Mouse (Mus musculus) right cerebral cortex, adult 2 months (tissue): ENCODE results near the gene Hadhb.
A peak's percentile ranks its signal among the peaks of the same experiment; 100 is the strongest.

Source experiments
- DNase-seq, 2 experiments: peaks; one replicate each; pipeline ENCODE4 v3.0.0; 2021 to 2022; ENCODE audit warnings: low spot score in 2 of 2

Gene Hadhb

GRCm38 (mm10) chr5:30127921-30128597 is 27.0 kb upstream of the Hadhb start:
- DNase-seq: no peak

DNA sequence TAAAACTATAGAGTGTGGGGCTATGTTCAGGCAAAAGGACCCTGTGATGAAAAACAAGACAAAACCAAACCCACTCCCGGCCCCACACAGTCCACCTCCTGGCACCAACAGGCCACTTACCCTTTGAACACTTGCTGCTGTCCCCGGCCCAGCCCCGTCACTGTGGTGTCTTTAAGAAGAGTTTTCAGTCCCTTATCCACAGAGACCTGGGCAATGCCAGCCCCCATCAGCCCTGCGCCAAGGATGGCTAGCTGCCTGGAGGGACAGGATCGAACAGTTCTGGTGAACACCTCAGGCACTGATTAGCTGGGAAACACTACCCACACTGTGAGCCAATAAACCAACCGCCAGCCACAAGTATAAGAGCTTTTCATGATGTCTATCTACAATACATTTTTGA is 26.4 kb upstream of the Hadhb start:
- no peak for DNase-seq

- no peak for DNase-seq
These were observed 23.8 kb upstream of the Hadhb start for GRCm38 (mm10) chr5:30131246-30131645.

- no peak for DNase-seq
These were observed 22.9 kb upstream of the Hadhb start for GRCm38 (mm10) chr5:30132173-30132572.

DNA sequence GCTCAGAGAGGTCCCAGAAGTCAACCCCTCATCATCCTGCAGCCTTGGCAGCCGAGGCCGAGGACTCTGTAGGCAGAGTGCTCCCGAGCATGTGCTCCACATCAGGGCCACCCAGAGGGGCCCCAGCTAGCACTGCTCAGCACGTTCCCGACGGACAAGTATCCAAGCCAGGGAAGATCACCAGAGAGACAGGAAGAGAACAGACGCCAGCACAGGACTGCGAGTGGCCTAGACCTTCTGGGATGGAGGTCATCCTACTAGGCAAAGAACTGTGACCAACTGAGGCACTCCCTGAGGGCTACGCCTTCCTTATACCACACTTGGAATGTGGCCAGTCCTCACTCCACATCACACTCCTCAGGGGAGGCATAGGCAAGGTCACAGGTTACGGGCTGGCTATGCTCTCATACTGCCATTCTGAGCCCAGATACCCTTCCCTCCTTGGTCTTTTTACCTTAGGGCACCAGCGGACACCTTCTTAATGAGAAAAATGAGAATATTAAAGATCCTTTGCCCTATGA is 19.3 kb upstream of the Hadhb start:
- DNase-seq: no peak

DNA sequence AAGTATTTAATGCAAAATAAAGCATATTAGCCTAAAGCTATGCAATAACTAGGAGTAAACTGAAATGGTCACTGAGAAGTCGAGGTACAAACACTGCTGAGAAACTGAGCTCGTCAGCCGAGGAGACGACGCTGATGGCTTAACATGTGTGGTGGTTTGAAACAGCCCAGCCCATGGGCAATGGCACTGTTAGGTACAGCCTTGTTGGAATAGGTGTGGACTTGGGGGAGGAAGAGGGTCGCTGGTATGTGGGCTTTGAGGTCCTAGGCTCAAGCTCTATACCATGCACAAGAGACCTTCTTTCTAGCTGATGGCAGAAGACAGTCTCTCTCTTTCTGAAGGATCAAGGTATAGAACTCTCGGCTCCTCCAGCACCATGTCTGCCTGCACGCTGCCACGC is 17.8 kb upstream of the Hadhb start:
- no peak for DNase-seq

DNA sequence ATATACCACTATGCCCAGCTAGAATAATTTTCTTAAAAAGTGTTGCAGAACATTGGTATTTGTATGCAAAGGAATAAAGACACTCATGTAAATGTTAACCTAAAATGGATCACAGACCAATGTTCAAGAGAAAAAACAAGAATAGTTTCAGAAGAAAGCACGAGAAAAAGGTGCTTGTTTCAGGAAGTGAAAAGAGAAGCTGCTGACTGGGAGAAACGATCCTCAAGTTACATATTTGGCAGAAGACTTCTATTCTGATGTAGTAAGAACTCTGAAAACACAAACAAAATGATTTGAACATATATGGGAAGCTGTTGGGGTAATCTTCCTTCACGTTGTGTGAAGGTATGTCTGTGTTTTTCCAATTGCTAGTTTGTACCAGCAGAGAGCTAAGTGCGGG is 16.9 kb upstream of the Hadhb start:
- DNase-seq: no peak

GRCm38 (mm10) chr5:30146526-30146925 is 8.5 kb upstream of the Hadhb start:
- DNase-seq: no peak

DNA sequence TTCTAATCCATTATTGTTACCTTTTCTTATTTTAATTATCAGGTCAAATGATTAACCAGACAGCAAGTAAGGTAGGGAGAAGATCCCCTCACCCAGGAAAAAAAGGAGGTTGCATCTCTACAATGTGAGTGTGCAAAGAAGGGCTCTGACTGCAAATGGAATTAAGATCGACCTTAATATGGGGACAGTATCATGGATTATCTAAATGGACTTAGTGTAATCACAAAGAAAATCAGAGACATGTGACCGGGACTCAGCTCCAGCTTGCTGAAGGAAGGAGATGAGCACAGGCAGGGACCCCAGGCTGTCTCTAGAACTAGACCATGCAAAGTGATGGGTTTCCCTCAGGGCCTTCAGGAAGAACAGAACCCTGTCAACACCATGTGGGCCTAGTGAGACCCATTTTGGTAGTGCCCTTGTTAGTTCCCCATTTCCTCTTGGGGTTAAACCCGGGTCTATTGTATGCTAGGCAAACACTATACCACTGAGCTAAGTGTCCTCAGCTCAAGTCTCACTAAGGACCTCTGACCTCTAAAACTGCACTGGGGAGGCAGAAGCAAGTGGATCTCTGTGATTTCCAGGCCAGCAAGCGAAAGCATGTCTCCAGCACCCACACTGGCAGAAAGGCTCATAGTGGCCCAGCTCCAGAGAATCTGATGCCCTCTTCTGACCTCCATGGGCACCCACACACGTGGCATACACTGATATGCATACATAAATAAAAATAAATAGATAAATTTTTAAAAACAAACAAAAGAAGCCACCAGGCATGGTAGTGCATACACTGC is 6.7 kb upstream of the Hadhb start:
- no peak for DNase-seq

DNA sequence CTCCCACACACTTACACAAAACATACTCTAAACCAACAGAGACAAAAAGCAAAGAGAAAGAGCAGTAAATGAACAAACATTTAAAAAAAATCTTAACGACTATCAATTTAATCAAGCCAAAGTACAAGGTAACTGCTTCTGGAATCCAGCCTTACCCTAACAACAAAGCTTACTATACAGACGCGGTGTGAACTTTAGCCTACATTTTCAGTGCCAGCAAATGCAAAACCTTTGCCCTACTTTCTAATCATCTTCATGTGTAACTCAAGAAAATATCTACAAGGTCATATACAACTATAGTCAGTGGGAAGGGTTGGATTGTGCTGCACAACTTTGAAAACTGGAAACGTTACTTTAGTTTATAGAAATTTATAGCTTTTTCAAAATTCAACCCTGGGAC is 3.0 kb upstream of the Hadhb start:
- no peak for DNase-seq

- no peak for DNase-seq
These were observed 2.6 kb upstream of the Hadhb start for GRCm38 (mm10) chr5:30152413-30152812.

GRCm38 (mm10) chr5:30153222-30153621 is 1.8 kb upstream of the Hadhb start:
- DNase-seq: no peak

DNA sequence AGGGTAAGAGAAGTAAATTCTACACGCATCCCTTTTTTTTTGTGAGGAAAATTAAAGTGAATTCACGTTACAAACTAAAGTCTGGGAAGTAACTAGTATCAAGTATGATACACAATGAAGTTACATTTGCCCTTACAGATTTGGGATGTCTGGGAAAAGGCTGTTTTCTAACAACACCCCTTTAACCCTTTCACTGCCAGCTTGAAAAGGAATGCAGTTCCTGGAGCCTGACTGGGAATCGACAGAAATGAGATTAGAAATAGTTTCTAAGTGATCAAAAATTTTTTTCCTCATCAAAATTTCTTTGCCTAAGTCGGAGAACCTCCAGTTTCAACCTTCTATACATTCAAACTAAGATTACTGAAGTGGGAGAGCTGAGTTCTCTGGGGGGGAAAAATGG is 1.0 kb upstream of the Hadhb start:
- no peak for DNase-seq

DNA sequence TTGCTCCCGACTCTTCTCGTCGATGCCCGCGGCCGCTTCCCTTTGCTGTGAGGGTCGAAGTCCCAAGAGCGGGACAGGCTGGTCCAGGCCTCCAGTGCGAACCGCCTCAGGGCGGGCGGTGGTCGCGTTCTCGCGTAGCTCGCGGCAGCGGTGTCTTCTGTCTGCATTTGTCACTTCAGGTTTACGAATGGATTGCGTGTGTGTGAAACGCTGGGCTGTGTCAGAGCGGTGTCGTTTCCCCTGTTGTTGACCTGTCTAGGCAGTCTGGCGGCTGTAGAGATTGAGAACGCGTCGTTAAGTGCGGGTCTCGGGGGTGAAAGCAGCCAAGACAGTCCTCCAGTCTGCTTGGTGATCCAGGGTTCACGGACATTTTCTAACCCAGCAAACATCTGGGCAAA is 346 bp downstream of the Hadhb start:
- peak in 1 of 2 experiments; percentile 55 for DNase-seq

DNA sequence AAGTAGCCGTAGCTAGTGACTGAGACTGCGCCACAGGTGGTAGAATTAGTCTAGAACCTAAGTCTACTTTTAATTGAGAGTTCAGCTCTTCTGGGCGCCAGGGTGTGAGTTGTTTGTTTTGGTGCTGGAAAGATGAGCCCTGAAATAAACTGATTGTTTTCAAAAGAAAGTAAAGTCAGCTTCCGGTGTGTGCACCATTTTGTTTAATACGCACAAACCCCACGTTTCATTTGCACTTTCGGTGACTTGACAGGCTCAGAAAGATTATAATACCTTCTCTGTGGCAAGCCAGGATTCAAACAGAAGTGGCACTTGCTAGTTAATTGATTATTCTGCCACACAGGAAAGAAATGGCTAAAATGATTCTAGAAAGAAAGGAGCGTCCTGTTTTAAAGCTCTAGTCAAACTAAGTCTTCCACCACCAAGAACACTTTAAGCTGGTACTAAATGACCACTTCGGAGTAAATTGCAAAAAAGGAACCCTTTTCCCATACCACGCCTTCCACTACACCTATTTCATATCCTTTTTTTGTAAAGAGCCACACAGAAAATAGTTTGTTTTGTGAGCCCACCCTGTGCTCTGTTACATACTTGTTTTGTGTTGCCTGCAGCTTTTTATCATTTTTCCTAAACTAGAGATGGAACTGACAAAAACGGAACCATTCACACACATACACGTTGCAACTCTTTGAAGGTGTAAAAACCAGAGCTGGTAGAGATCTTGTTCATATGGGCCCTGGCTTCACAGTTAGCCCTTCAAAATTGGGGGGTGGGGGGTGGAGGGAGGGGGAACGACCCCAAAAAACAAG is 977 bp downstream of the Hadhb start:
- DNase-seq: no peak

DNA sequence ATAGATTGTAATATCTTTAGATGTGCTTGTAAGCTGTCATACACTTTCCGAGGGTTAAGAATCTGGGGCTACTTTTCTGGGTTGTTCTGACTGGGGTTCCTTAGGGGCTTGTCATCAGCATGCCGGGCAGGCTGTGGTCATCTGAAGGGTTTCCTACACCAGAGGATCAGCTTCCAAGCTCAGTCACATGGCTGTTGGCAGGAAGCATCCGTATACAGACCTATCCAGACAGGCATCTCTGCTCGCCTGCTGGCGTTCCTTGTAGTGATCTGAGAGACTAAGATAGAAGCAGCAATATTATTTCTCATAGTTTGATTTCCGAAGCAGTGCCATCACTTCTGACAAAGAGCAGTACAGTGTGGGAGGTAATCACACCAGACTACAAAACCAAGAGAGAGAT is 4.6 kb downstream of the Hadhb start:
- DNase-seq: peak in 1 of 2 experiments; percentile 22

- DNase-seq: no peak
These were observed 6.8 kb downstream of the Hadhb start for GRCm38 (mm10) chr5:30161836-30162235.

- no peak for DNase-seq
These were observed 7.3 kb downstream of the Hadhb start for GRCm38 (mm10) chr5:30162339-30162738.

DNA sequence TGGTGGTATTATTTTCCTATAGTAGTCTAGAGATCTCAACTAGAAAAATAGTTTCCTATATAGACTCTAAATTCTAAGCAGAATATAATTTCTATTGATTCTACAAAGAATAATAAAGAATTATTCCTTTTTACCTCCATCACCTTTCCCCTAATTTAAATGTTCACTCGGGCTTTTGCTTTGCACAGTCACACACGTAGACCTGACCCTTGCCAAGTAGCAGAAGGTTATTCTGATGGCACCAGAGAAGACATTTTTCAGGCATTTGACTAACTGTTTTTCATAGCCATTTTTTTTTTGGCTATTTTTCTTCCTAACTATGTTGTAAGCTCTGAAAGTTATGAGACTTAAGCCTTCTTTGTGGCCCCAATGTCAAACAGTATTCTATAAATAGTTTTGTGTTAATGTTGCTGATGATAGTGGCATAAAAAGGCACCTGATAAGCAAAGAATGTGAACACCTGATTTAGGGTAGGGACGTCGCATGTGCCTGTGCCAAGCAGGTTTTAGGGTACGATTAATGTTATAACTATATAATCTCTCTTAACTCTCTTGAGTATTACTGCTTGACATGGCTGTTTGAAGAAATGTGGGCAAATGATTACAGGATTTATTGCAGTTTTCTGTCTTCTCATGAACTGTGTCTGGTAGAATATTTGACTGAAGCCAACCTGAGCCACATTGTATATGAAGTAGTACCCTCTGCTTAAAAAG is 10.3 kb downstream of the Hadhb start:
- DNase-seq: no peak

- no peak for DNase-seq
These were observed 15.4 kb downstream of the Hadhb start for GRCm38 (mm10) chr5:30170303-30170940.

- no peak for DNase-seq
These were observed 17.1 kb downstream of the Hadhb start for GRCm38 (mm10) chr5:30172115-30172514.
